ENCODE assay signal across 14 mouse cellular contexts in the genomic region with DNA sequence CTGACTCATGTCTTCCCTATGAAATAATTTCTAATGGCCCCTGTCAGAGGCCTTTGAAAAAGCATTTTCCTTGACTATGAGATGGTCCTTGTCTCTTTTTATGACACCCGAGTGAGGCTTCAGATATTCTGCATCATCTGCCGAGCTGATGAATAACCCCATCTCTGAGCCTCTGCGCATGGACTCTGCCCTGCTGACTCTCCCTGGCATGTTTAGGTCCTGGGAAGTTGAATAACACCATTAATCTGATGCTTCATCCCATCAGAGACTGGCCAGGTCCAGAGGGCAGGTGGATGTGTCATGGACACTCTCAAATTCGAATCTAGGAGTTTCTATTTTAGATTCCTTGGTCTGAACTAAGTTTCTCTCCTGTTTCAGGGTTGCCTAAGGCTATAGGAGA.
"Had no signal": no experiment of that assay in that cellular context is flagged by ENCODE, and none has a peak within 500 bp of the region (broad histone marks: within the 10 kb centered on the region; RNA-seq: fewer than 3 reads in every experiment).

No protein-coding gene starts in this region.

- H3K4me1 ChIP-seq: liver, embryonic 12.5 days; neural tube, embryonic 15.5 days had no signal

- H3K9me3 ChIP-seq: limb, embryonic 15.5 days; liver, embryonic 12.5 days; midbrain, embryonic 10.5 days; neural tube, embryonic 15.5 days had no signal

- H3K4me2 ChIP-seq: limb, embryonic 15.5 days; liver, embryonic 12.5 days; lung, embryonic 14.5 days; neural tube, embryonic 15.5 days had no signal

- DNase-seq: lung, embryonic 14.5 days; lung, postnatal 10 days; lung, postnatal 4 days; midbrain, embryonic 14.5 days; right cerebral cortex, adult 18-20 months; right cerebral cortex, postnatal 25 days; thymus, postnatal 36 days had no signal

- H3K27me3 ChIP-seq: limb, embryonic 15.5 days; liver, embryonic 12.5 days; neural tube, embryonic 15.5 days had no signal

- H3K36me3 ChIP-seq: limb, embryonic 15.5 days; liver, embryonic 12.5 days; midbrain, embryonic 10.5 days; neural tube, embryonic 15.5 days had no signal

- H3K27ac ChIP-seq: limb, embryonic 15.5 days; liver, embryonic 12.5 days; midbrain, embryonic 10.5 days; neural tube, embryonic 15.5 days had no signal

- H3K9ac ChIP-seq: limb, embryonic 15.5 days; liver, embryonic 12.5 days; lung, embryonic 14.5 days; neural tube, embryonic 15.5 days had no signal

- ATAC-seq: hindbrain, embryonic 16.5 days; inflammation-experienced regulatory T-cells, adult 6 months; liver, embryonic 12.5 days had no signal

- H3K4me3 ChIP-seq: limb, embryonic 15.5 days; liver, embryonic 12.5 days; midbrain, embryonic 10.5 days; myocyte; neural tube, embryonic 15.5 days had no signal
